Mouse (Mus musculus): ENCODE measurements around the gene Usp6nl. TPM values are rescaled to one million over a fixed set of nuclear protein-coding genes. Genes with fewer than 3 reads are reported as not detected.

The Usp6nl gene
- total RNA-seq, 4 experiments from 2014 or later: 12.0 to 16.0 (median 12.4) TPM

- DNase-seq (ENCODE audit: low spot score in 2 of 2): no peak
Measured at GRCm38 (mm10) chr2:6331324-6332137, 9.1 kb downstream of the Usp6nl start.

- DNase-seq (ENCODE audit: low spot score in 2 of 2): no peak
Measured at GRCm38 (mm10) chr2:6333570-6333969, 11.1 kb downstream of the Usp6nl start.

GRCm38 (mm10) chr2:6334011-6334410 lies 11.5 kb downstream of the Usp6nl start:
- DNase-seq (ENCODE audit: low spot score in 2 of 2): no peak

DNA sequence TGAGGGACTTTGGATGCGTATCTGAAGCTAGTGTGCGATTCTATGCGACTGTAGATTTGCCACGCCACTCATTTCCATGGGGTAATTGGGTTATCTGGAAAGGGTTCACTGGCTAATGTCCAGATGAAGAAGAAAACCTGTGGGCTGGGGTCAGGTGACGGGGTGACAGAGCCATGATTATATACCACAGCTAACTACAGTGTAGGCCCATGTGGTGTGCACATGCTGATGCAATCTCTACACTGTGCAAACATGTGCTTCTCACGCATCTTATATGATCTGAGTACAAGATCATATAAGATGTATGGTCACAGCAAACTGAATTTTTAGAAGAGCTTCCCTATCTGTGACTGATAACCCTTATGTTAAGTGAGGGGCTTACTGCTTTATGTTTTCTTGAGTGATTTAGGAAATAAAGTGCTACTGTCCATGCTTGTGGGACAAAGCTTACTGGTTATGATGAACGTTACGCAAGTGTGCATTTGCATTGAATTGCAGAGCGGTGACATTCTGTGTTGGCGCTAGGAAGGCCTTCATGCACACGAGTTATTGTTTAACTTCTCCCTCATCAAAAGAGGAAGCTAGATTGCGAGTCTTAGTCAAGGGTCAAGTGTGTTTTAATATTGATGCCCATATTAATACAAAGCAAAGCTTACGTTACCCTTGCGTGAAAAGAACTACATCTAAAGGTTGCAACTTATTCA lies 12.7 kb downstream of the Usp6nl start:
- no peak for DNase-seq (ENCODE audit: low spot score in 2 of 2)

- no peak for DNase-seq (ENCODE audit: low spot score in 2 of 2)
Measured at GRCm38 (mm10) chr2:6336013-6336412, 13.5 kb downstream of the Usp6nl start.

DNA sequence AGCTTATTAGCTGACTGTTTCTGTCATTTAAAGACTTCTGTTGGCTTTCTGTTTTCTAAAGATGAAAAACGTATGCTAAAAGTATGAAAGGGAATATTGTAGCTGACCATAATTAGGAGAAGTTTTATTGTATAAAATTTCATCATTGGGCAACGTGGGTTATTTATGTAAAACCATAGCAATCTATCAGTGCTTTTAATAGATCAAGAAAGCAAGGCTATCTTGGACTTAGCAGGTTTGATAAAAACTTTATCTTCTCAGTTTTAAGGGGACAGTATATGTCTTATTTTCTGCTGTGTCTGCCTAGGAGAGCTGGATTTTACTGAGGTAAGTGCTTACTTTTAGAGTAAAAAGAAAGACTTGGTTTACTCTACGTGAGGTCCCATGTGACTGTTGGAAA lies 14.2 kb downstream of the Usp6nl start:
- no peak for DNase-seq (ENCODE audit: low spot score in 2 of 2)

GRCm38 (mm10) chr2:6337436-6337835 lies 15.0 kb downstream of the Usp6nl start:
- DNase-seq (ENCODE audit: low spot score in 2 of 2): no peak

DNA sequence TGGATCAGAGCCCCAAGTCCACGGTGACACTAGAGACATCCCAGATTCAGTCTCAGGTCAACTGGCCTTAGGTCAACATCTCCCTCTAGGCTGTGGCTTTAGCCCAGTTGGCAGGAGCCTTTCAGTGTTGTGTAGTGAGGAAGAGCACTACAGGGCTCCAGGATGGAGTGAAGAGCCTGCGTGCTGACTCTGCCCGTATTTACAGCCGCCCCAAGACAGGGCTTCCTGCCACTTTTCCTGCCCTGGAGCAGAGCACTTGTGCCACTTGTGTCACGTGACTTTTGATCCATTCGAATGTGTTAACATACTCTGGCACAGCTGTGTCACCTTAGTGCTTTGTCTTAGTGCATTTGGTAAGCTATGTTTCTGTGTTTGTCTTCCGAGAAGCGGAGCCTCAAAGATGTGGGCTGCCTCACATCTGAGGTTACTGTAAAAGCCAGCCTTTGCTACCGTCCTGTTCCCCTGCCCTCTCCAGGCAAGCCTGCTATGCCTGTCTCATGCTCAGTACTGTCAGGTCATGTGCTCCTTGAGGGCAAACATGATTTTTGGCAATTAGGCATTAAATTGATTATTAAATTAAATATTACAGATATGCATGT lies 15.7 kb downstream of the Usp6nl start:
- DNase-seq (ENCODE audit: low spot score in 2 of 2): no peak

- no peak for DNase-seq (ENCODE audit: low spot score in 2 of 2)
Measured at GRCm38 (mm10) chr2:6340439-6340838, 18.0 kb downstream of the Usp6nl start.

- no peak for DNase-seq (ENCODE audit: low spot score in 2 of 2)
Measured at GRCm38 (mm10) chr2:6341496-6341895, 19.0 kb downstream of the Usp6nl start.

GRCm38 (mm10) chr2:6349256-6350092 lies 27.0 kb downstream of the Usp6nl start:
- DNase-seq (ENCODE audit: low spot score in 2 of 2): peak; percentile 18 to 66

GRCm38 (mm10) chr2:6350164-6350563 lies 27.7 kb downstream of the Usp6nl start:
- DNase-seq (ENCODE audit: low spot score in 2 of 2): no peak

DNA sequence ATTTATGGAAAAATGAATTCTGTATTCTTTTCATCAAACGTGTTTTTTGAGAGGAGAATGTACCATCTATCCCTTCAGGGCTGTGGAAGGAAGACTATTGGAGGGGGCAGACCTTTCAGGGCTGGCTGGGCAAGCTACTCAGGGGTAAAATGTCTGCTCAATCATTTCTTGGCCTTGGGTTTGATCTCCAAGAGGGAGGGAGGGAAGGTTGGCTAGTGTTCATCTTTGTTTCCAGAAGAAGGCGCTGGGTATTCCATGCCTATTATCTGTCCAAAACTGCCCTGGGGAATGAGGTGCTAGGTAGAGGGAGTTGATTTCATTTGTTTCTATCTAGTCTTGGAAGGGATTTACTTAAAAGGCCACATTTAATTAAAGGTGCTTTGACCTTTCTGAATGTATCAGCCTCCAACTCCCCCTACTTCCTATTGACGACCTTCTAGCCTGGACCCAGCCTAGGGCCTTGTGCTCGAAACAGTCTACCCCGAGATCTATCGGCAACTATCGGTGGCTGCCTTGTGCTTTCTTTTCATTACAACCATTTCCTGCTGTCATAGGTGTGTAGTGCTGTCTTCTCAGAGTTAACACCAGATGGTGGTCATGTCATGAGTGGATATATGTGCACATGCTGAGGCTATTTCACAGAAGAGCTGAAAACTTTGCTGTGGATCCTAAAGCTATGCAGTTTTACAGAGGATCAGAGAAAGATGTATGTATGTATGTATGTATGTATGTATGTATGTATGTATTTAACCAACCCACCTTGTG lies 28.6 kb downstream of the Usp6nl start:
- no peak for DNase-seq (ENCODE audit: low spot score in 2 of 2)

- DNase-seq (ENCODE audit: low spot score in 2 of 2): no peak
Measured at GRCm38 (mm10) chr2:6352541-6352971, 30.1 kb downstream of the Usp6nl start.

DNA sequence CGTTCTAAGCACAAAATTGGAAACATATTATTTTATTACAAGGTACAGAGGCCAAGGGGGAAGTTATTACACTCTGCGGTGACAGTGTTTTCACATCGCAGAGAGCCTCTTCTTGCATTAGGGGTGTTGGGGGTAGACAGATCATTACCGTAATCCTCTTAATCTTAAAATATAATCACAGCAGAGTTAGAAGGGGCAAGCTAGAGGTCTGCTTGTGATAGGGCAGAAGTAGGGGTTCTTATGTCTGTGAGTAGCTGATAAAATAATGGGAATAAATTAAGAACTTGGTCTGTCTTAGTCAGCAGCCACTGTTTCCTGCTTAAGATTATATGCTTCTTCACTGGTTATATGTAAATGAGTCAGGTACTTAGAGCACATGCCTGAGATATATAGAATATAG lies 30.6 kb downstream of the Usp6nl start:
- DNase-seq (ENCODE audit: low spot score in 2 of 2): no peak

- no peak for DNase-seq (ENCODE audit: low spot score in 2 of 2)
Measured at GRCm38 (mm10) chr2:6357306-6357705, 34.8 kb downstream of the Usp6nl start.

- no peak for DNase-seq (ENCODE audit: low spot score in 2 of 2)
Measured at GRCm38 (mm10) chr2:6359645-6360044, 37.2 kb downstream of the Usp6nl start.

DNA sequence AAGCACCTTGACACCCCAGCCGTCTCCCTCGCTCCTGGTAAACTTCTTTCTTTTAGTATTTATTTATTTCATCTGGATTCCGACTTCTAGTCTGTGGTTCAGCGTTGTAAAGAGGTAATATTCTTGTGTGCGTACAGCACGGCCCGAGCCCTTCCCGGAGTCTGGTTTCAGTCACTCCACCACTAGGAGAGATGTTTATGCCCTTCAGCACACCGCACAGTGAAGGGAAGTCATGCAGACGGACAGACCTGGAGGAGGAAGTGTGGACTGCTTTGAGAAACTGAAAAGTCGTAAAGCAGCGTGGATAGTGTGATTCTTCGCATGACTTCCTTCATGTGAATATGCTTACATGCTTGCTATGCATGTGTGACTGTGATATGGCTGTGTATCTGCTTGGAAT lies 40.7 kb downstream of the Usp6nl start:
- no peak for DNase-seq (ENCODE audit: low spot score in 2 of 2)

DNA sequence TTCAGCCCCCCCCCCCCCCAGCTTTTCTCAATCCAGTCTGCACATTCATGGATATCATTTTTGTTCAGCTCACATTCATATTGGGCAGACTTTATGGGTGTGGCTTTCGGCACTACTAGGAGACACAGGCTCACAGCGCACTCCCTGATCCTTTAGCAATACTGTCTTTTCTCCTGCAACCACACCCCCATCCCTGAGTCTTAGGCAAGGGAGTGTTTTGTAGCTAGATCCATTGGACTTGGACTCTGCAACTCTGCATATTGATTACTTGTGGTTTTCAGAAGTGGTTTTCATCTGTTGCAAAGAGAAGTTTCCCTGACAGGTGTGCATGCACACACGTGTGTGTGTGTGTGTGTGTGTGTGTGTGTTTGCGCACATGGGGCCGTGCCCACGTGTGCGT lies 41.5 kb downstream of the Usp6nl start:
- DNase-seq (ENCODE audit: low spot score in 2 of 2): no peak

GRCm38 (mm10) chr2:6366521-6366928 lies 44.1 kb downstream of the Usp6nl start:
- DNase-seq (ENCODE audit: low spot score in 2 of 2): no peak

- DNase-seq (ENCODE audit: low spot score in 2 of 2): no peak
Measured at GRCm38 (mm10) chr2:6366973-6367372, 44.5 kb downstream of the Usp6nl start.

All from layer of hippocampus, adult 8-10 months (tissue).